Comparison of ENCODE assay signal across 14 mouse cellular contexts in genomic region chr19:29482637-29483036, GRCm38 (mm10).
"Had no signal": no experiment of that assay in that cellular context is flagged by ENCODE, and none has a peak within 500 bp of the region (broad histone marks: within the 10 kb centered on the region; RNA-seq: fewer than 3 reads in every experiment).

No protein-coding gene starts in this region.

- H3K27me3 ChIP-seq: kidney, embryonic 15.5 days; liver, embryonic 13.5 days; lung, embryonic 15.5 days; neural tube, embryonic 15.5 days; stomach, embryonic 15.5 days had no signal

- H3K4me2 ChIP-seq: kidney, embryonic 15.5 days; liver, embryonic 13.5 days; lung, embryonic 15.5 days; neural tube, embryonic 15.5 days; stomach, embryonic 15.5 days had no signal

- H3K4me1 ChIP-seq: lung, embryonic 15.5 days; neural tube, embryonic 15.5 days; stomach, embryonic 15.5 days had no signal

- H3K27ac ChIP-seq: kidney, embryonic 15.5 days; liver, embryonic 13.5 days; lung, embryonic 15.5 days; neural tube, embryonic 15.5 days; stomach, embryonic 15.5 days had no signal

- H3K9me3 ChIP-seq: kidney, embryonic 15.5 days; liver, embryonic 13.5 days; lung, embryonic 15.5 days; neural tube, embryonic 15.5 days; stomach, embryonic 15.5 days had no signal

- H3K9ac ChIP-seq: kidney, embryonic 15.5 days; liver, postnatal 0 days; lung, embryonic 15.5 days; neural tube, embryonic 15.5 days; stomach, embryonic 15.5 days had no signal

- H3K36me3 ChIP-seq: kidney, embryonic 15.5 days; liver, embryonic 13.5 days; lung, embryonic 15.5 days; neural tube, embryonic 15.5 days; stomach, embryonic 15.5 days had no signal

- ATAC-seq: liver, postnatal 0 days had no signal

- DNase-seq: kidney, adult 2 months; kidney, postnatal 14 days; left cerebral cortex, postnatal 4 days; liver, embryonic 13.5 days; liver, postnatal 0 days; lung, postnatal 14 days; right cerebral cortex, postnatal 4 days; spleen, adult 18-20 months; thymus, adult 2 months; thymus, postnatal 25 days had no signal

- H3K4me3 ChIP-seq: kidney, embryonic 15.5 days; liver, embryonic 13.5 days; lung, embryonic 15.5 days; neural tube, embryonic 15.5 days; stomach, embryonic 15.5 days had no signal
